Mouse (Mus musculus) kidney, adult 2 months (tissue): ENCODE data around the gene Ankrd52. TPM values are rescaled to one million over a fixed set of nuclear protein-coding genes. Genes with fewer than 3 reads are reported as not detected.

Source experiments
- DNase-seq: peaks from one replicate; pipeline ENCODE4 v3.0.0; 2021
- H3K27ac ChIP-seq: fragments of 200-500 bp; 2 replicates; pipeline ENCODE4 v1.5.1; 2012; ENCODE audit warnings: low read depth, low read length, control low read depth, inconsistent platforms; ENCODE audit not compliant: insufficient read depth
- H3K27me3 ChIP-seq: fragments of 200-500 bp; replicated peaks from 2 replicates; pipeline ENCODE4 v1.6.1; 2012; ENCODE audit warnings: mild to moderate bottlenecking, moderate library complexity, low read length, inconsistent platforms; ENCODE audit not compliant: control insufficient read depth, insufficient read depth
- H3K36me3 ChIP-seq: fragments of 200-500 bp; 2 replicates; pipeline ENCODE4 v1.6.1; 2012; ENCODE audit warnings: mild to moderate bottlenecking, moderate library complexity, low read length, inconsistent platforms; ENCODE audit not compliant: control insufficient read depth, insufficient read depth
- H3K4me1 ChIP-seq: fragments of 200-500 bp; 2 replicates; pipeline ENCODE4 v1.6.1; 2011; ENCODE audit warnings: low read length; ENCODE audit not compliant: control insufficient read depth, insufficient read depth
- H3K4me3 ChIP-seq: fragments of 200-500 bp; 2 replicates; pipeline ENCODE4 v1.5.1; 2011; ENCODE audit warnings: mild to moderate bottlenecking, low read depth, low read length, control low read depth; ENCODE audit not compliant: insufficient read depth
- CTCF ChIP-seq: fragments of 200-500 bp; conservative IDR thresholded peaks from 2 replicates; pipeline ENCODE4 v1.5.1; 2011; ENCODE audit warnings: low read depth, mild to moderate bottlenecking, control low read depth, low read length, moderate library complexity, mixed read lengths; ENCODE audit not compliant: insufficient read depth, insufficient read length
- POLR2A ChIP-seq: fragments of 200-500 bp; IDR thresholded peaks from one replicate; pipeline ENCODE4 v1.6.1; 2011; ENCODE audit warnings: low read depth, low read length, control low read depth
- WGBS: fragments of 180-500 bp; shearing (Covaris S2); methylation state at CpG from one replicate; pipeline ENCODE4 v1.1.7; 2018; 5-methylcytosine and 5-hydroxymethylcytosine counted together
- polyA plus RNA-seq: library from polyadenylated mRNA; depleted of rRNA; stranded (reverse); fragments of >200 nt; gene quantifications from 2 replicates; pipeline ENCODE4 v1.2.3, GENCODE M21; 2012

Ankrd52 gene
- polyA plus RNA-seq, 1 experiment: 21.5 TPM

DNA sequence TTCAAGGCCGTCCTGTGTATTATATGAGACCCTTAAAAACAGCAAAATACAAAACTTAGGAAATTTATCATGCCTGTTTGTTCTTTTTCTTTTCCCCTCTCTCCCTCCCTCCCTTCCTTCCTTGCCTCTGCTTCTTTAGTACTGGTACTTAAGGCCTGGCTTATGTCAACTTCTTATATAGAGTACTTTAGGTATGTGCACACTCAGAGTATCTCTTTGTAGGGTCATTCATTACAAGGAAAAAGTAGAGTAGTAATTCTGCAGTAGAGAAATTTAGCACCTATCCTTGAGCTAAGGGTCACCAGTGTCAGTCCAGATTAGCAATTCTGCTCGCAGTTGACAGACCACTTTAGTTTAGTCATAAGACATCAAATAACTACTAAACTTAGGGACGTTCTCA, 48.3 kb downstream of the Ankrd52 start:
- WGBS: 75% methylated on average over 3 of the region's 3 CpGs
- H3K27me3 ChIP-seq: no peaks in the 10 kb centered on the region
- no peak overlapping the region for H3K27ac ChIP-seq
- 0 out of 2 replicates have a peak, but pooled peaks cover 1% of the 10 kb centered on the region for H3K36me3 ChIP-seq
- no peaks in the 10 kb centered on the region for H3K4me1 ChIP-seq
- no peak for DNase-seq
- TF ChIP-seq POLR2A (no peak), CTCF (no peak)
- H3K4me3 ChIP-seq: no peak overlapping the region

DNA sequence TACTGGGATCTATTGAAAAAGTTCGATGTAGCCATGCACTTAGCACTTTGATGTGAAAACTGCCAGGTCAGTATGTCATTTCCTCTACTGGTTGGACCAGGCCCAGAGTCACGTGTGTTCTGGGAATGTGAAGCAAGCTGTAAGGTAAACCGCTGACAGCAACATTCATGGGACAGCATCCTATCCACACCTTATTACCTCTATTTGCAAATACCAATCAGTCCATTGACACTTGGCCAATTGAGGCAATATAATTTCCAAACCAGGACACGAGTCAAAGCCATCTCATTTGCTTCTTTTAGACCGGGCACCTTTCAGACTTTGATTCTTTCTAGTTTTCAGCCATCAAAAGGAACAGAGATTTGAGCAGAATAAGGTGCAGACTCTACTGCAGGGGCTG, 52.1 kb downstream of the Ankrd52 start:
- Histone ChIP-seq H3K27ac (no peak overlapping the region), H3K36me3 (no peaks in the 10 kb centered on the region), H3K4me1 (no peaks in the 10 kb centered on the region), H3K4me3 (no peak overlapping the region), H3K27me3 (no peaks in the 10 kb centered on the region)
- 66% methylated on average over 5 of the region's 5 CpGs for WGBS
- DNase-seq: no peak
- no peak for TF ChIP-seq POLR2A
- no peak for TF ChIP-seq CTCF

GRCm38 (mm10) chr10:128429454-128429853, 52.5 kb downstream of the Ankrd52 start:
- H3K36me3 ChIP-seq: no peaks in the 10 kb centered on the region
- H3K4me3 ChIP-seq: no peak overlapping the region
- WGBS: 82% methylated on average over 4 of the region's 4 CpGs
- H3K4me1 ChIP-seq: no peaks in the 10 kb centered on the region
- no peaks in the 10 kb centered on the region for H3K27me3 ChIP-seq
- no peak for TF ChIP-seq CTCF
- no peak for TF ChIP-seq POLR2A
- H3K27ac ChIP-seq: no peak overlapping the region
- DNase-seq: no peak

GRCm38 (mm10) chr10:128433417-128433816, 56.5 kb downstream of the Ankrd52 start:
- H3K27ac ChIP-seq: no peak overlapping the region
- no peak overlapping the region for H3K4me3 ChIP-seq
- no peak for DNase-seq
- H3K4me1 ChIP-seq: peaks cover 9% of the 10 kb centered on the region
- peaks cover 8% of the 10 kb centered on the region; the same call in 1 of the 2 replicates for H3K36me3 ChIP-seq
- H3K27me3 ChIP-seq: no peaks in the 10 kb centered on the region
- TF ChIP-seq POLR2A: no peak
- TF ChIP-seq CTCF: no peak
- WGBS: 72% methylated on average over 2 of the region's 2 CpGs

- H3K27ac ChIP-seq: peak overlapping the region; percentile 18; the same call in 1 of the 2 replicates
- H3K36me3 ChIP-seq: peaks cover 8% of the 10 kb centered on the region; the same call in 1 of the 2 replicates
- WGBS: 49% methylated on average over 10 of the region's 10 CpGs
- TF ChIP-seq CTCF (no peak), POLR2A (no peak)
- no peaks in the 10 kb centered on the region for H3K27me3 ChIP-seq
- H3K4me1 ChIP-seq: peaks cover 9% of the 10 kb centered on the region
- DNase-seq: peak; percentile 16
- H3K4me3 ChIP-seq: no peak overlapping the region
Measured at GRCm38 (mm10) chr10:128434681-128435080, 57.8 kb downstream of the Ankrd52 start.

- 29% methylated on average over 17 of the region's 17 CpGs for WGBS
- peaks cover 8% of the 10 kb centered on the region; the same call in 1 of the 2 replicates for H3K36me3 ChIP-seq
- TF ChIP-seq CTCF: no peak
- no peak for TF ChIP-seq POLR2A
- peaks cover 9% of the 10 kb centered on the region for H3K4me1 ChIP-seq
- no peak overlapping the region for H3K27ac ChIP-seq
- H3K27me3 ChIP-seq: no peaks in the 10 kb centered on the region
- H3K4me3 ChIP-seq: no peak overlapping the region
- peak; percentile 95 for DNase-seq
Measured at GRCm38 (mm10) chr10:128435186-128435823, 58.4 kb downstream of the Ankrd52 start.

GRCm38 (mm10) chr10:128435873-128436272, 59.0 kb downstream of the Ankrd52 start:
- Histone ChIP-seq H3K27ac (no peak overlapping the region), H3K4me1 (peaks cover 9% of the 10 kb centered on the region)
- WGBS: 27% methylated on average over 5 of the region's 5 CpGs

More at GRCm38 (mm10) chr10:128435873-128436272, 59.0 kb downstream of the Ankrd52 start:
- Histone ChIP-seq H3K27me3 (no peaks in the 10 kb centered on the region), H3K4me3 (no peak overlapping the region), H3K36me3 (peaks cover 8% of the 10 kb centered on the region; the same call in 1 of the 2 replicates)
- DNase-seq: no peak
- TF ChIP-seq CTCF (no peak), POLR2A (no peak)
